Mouse (Mus musculus) heart, postnatal 0 days (tissue): ENCODE measurements around the gene Alg1.
A peak's percentile ranks its signal among the peaks of the same experiment; 100 is the strongest.

ENCODE experiments used
- CTCF ChIP-seq: IDR thresholded peaks from 2 replicates; pipeline ENCODE4 v1.5.1; 2016; ENCODE audit warnings: antibody characterized with exemption, control low read depth, low read depth
- EP300 ChIP-seq: IDR thresholded peaks from 2 replicates; pipeline ENCODE4 v1.6.1; 2016; ENCODE audit warnings: antibody characterized with exemption, low read depth

DNA sequence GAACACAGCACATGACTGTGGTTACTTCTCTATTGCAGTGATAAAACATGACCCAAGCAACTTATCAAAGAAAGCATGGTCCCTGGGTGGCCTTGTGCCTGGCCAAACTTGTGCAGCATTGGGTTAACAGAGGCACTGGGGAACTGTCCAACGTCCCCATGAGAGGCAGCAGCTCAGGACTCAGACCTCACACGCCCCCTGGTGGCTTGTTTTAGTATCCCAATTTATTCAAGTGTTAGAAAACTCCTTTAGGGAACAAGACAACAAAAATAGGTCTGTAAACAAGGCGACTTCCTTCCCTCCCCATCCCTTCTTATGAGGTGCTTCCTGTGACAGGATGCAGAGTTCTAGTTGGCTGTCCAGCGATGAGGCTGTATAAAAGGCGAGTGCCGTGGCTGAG, 38.3 kb upstream of the Alg1 start:
- TF ChIP-seq CTCF (peak; percentile 72), EP300 (no peak)
